ENCODE assay signal across 8 mouse cellular contexts in the genomic region with DNA sequence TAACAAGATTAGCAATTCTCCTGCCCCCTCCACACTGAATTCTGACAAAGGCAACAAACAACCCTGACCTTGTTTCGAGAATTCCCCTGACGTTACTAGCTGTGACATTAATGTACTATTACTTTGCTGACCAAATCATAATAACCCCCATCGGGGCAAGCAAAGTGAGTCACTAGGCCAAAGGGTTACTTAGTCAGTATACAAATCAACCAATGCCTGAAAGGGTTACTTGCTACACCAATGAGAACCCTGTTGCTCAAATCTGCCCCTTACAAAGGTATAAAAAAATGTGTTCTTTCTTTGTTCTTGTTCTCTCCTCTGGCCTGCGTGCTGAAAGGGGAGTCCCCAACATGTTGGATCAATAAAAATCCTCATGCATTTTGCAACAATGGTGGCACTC. TPM values are rescaled to one million over a fixed set of nuclear protein-coding genes. Genes with fewer than 3 reads are reported as not detected.
DNase-seq lines count a peak whose midpoint lies in the region; ATAC-seq and TF ChIP-seq lines count a peak whose summit lies in the region.
"Not testable (repeated sequence)": the region's sequence is repeated elsewhere in the genome, so short reads cannot be mapped to it uniquely, and the experiment has no call there.
"Had no signal": no experiment of that assay in that cellular context is flagged by ENCODE, and none has a peak within 500 bp of the region (broad histone marks: within the 10 kb centered on the region; RNA-seq: fewer than 3 reads in every experiment).

No protein-coding gene starts in this region.

- H3K9ac ChIP-seq in liver, adult 2 months (ENCODE audit: low read depth, low read length), result peak overlapping the region; percentile 84
- not testable (repeated sequence) for H3K9ac ChIP-seq in liver, postnatal 0 days (replicated peaks)

- H3K27ac ChIP-seq in liver, adult 2 months (replicated peaks; ENCODE audit: insufficient read depth, low read depth, low read length), result peak overlapping the region; percentile 97
- H3K27ac ChIP-seq in liver, postnatal 0 days (ENCODE audit: low read depth), result peak overlapping the region; percentile 72

- ATAC-seq in liver, postnatal 0 days, result peak; percentile 59

- H3K79me2 ChIP-seq in liver, adult 2 months (ENCODE audit: control insufficient read depth, insufficient read depth, low read length), result not testable (repeated sequence)

- not testable (repeated sequence) for H3K36me3 ChIP-seq in liver, adult 2 months (ENCODE audit: control insufficient read depth, insufficient read depth, low read length); liver, postnatal 0 days (replicated peaks; ENCODE audit: insufficient read depth, low read length)

- not testable (repeated sequence) for TF ChIP-seq POLR2A in liver, adult 2 months (IDR thresholded peaks at IDR 0.05; ENCODE audit: extremely low read depth, insufficient read depth, low read length)

- H3K9me3 ChIP-seq in liver, postnatal 0 days (ENCODE audit: low read length), result not testable (repeated sequence)

- WGBS in liver, adult 2 months, result 38% methylated on average over 4 of the region's 4 CpGs
- 61% methylated on average over 4 of the region's 4 CpGs for WGBS in liver, postnatal 0 days (ENCODE audit: insufficient replicate concordance)

- H3K27me3 ChIP-seq in liver, adult 2 months (ENCODE audit: control insufficient read depth, insufficient read depth, low read length); liver, postnatal 0 days (ENCODE audit: insufficient read depth, low read length): not testable (repeated sequence)

- peak overlapping the region; percentile 61 for H3K4me3 ChIP-seq in liver, adult 2 months (ENCODE audit: insufficient read depth, low read depth, low read length)
- H3K4me3 ChIP-seq in liver, postnatal 0 days (ENCODE audit: low read depth, low read length), result not testable (repeated sequence)

- H3K4me1 ChIP-seq in liver, adult 2 months (ENCODE audit: control insufficient read depth, insufficient read depth, low read length); liver, postnatal 0 days (ENCODE audit: insufficient read depth): not testable (repeated sequence)

- not testable (repeated sequence) for H3K4me2 ChIP-seq in liver, postnatal 0 days (ENCODE audit: low read depth, low read length)

- not testable (repeated sequence) for TF ChIP-seq CTCF in liver, adult 2 months (IDR thresholded peaks at IDR 0.05; ENCODE audit: low read depth, low read length); liver, postnatal 0 days (IDR thresholded peaks at IDR 0.05; ENCODE audit: low read depth)

- peak; percentile 83 for DNase-seq in liver, adult 2 months (ENCODE audit: extremely low read depth, low read depth, low spot score)
- DNase-seq in liver, postnatal 0 days, result not testable (repeated sequence)

- TF ChIP-seq EP300 in liver, postnatal 0 days (IDR thresholded peaks at IDR 0.05; ENCODE audit: low read depth), result peak; percentile 79

RNA-seq across cellular contexts. Expression of gene Slco1a4, which starts 19.7 kb away (rescaled TPM):
- total RNA-seq in liver, adult 2 months (2014; rRNA removed), result 282 and 399 TPM in 2 replicates
- 11.1 and 23.0 TPM in 2 replicates for polyA plus RNA-seq in liver, adult 2 months (2012; rRNA removed)
- 0.32 and 0.52 TPM in 2 replicates for polyA plus RNA-seq in liver, postnatal 0 days (2015; fragmentation: Nextera tagmentation; extraction: Ambion mirVana)
- total RNA-seq: CH12.LX, ES-E14, MEL had no signal
- polyA plus RNA-seq: adrenal gland, adult 2 months; C2C12; G1E had no signal
